Mouse (Mus musculus) cerebellum, adult 2 months (tissue): Measurements from ENCODE around the gene Dnah11. TPM values are rescaled to one million over a fixed set of nuclear protein-coding genes. Genes with fewer than 3 reads are reported as not detected.
"Not testable (repeated sequence)": the region's sequence is repeated elsewhere in the genome, so short reads cannot be mapped to it uniquely, and the experiment has no call there.

ENCODE experiments used
- DNase-seq, 2 experiments: peaks; one replicate each; pipeline ENCODE4 v3.0.0; 2021
- H3K27ac ChIP-seq: fragments of 200-500 bp; 2 replicates; pipeline ENCODE4 v1.5.1; 2012; ENCODE audit warnings: low read length, control low read depth, inconsistent platforms; ENCODE audit not compliant: insufficient read depth
- H3K27me3 ChIP-seq: fragments of 200-500 bp; 2 replicates; pipeline ENCODE4 v1.6.1; 2012; ENCODE audit warnings: inconsistent platforms, mild to moderate bottlenecking, low read length, moderate library complexity; ENCODE audit not compliant: control insufficient read depth, insufficient read depth
- H3K4me1 ChIP-seq: fragments of 200-500 bp; 2 replicates; pipeline ENCODE4 v1.6.1; 2011; ENCODE audit warnings: low read length; ENCODE audit not compliant: control insufficient read depth, insufficient read depth
- H3K4me3 ChIP-seq: fragments of 200-500 bp; replicated peaks from 2 replicates; pipeline ENCODE3; 2011; ENCODE audit warnings: mild to moderate bottlenecking, low read depth, low read length, control low read depth; ENCODE audit not compliant: insufficient read depth
- CTCF ChIP-seq: fragments of 200-500 bp; IDR thresholded peaks from 2 replicates; pipeline ENCODE4 v1.5.1; 2011; ENCODE audit warnings: low read depth, mild to moderate bottlenecking, control low read depth, low read length, moderate library complexity, borderline replicate concordance; ENCODE audit not compliant: insufficient read depth
- POLR2A ChIP-seq: fragments of 200-500 bp; IDR thresholded peaks from 2 replicates; pipeline ENCODE4 v1.6.1; 2011; ENCODE audit warnings: low read length, control low read depth, borderline replicate concordance; ENCODE audit not compliant: insufficient read depth
- WGBS: fragments of 180-500 bp; shearing (Covaris S2); methylation state at CpG from one replicate; pipeline ENCODE4 v1.1.7; 2018; 5-methylcytosine and 5-hydroxymethylcytosine counted together
- polyA plus RNA-seq: library from polyadenylated mRNA; depleted of rRNA; stranded (reverse); fragments of >200 nt; gene quantifications from 2 replicates; pipeline ENCODE4 v1.2.3, GENCODE M21; 2012

Gene Dnah11
- polyA plus RNA-seq, 1 experiment = 7.5 TPM

DNA sequence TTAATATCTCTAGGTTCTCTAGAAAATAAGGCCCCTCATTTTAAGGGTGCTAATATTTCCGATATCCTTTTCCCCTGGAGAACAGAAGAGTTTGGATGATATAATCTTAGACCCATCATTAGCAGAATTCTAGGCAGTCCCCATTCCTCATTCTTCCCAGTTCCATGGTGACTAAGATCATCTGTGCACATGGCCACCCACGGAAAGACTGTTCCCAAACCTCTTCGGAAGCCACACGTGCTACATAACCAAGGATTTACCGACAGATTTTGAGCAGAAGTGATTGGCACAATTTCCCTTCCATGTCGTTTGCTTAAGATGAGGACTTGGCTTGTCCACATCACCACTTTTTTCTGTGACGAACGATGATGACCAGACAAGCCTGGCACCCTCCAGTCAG is 295.2 kb downstream of the Dnah11 start:
- H3K4me3 ChIP-seq = no peak overlapping the region
- no peaks in the 10 kb centered on the region for H3K4me1 ChIP-seq
- no peak for DNase-seq
- no peak for TF ChIP-seq POLR2A
- no peak for TF ChIP-seq CTCF
- 60% methylated on average over 8 of the region's 8 CpGs for WGBS
- no peaks in the 10 kb centered on the region for H3K27me3 ChIP-seq
- no peak overlapping the region for H3K27ac ChIP-seq

DNA sequence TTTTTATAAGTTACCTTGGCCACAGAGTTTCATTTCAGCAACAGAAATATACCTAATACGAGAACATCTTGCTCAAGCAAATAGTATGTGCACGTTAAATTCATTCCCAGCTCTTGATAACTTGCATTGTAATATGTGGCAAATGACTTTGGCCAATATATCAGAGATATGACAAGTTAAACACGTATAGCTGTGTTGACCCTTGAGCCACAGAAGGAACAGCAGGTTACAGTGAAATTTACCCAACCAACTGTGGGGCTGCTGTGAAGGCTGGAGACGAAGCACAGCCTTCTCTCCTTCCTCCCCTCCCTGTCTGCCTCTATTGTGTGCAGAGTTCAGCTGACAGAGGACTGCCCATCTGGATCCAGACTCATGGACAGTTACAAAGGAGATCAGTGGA is 297.5 kb downstream of the Dnah11 start:
- not testable (repeated sequence) for DNase-seq, H3K27ac ChIP-seq, H3K27me3 ChIP-seq, H3K4me1 ChIP-seq, H3K4me3 ChIP-seq
- 51% methylated on average over 2 of the region's 4 CpGs for WGBS

DNA sequence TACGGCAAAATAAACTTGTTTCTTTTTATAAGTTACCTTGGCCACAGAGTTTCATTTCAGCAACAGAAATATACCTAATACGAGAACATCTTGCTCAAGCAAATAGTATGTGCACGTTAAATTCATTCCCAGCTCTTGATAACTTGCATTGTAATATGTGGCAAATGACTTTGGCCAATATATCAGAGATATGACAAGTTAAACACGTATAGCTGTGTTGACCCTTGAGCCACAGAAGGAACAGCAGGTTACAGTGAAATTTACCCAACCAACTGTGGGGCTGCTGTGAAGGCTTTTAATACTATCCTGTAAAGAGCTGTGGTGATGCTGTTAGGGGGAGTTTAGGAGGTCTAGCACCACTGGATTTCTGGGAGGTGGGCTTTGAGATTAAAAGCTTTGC is 298.0 kb downstream of the Dnah11 start:
- WGBS = 100% methylated on average over 1 of the region's 4 CpGs
- DNase-seq, H3K4me3 ChIP-seq, H3K4me1 ChIP-seq, H3K27ac ChIP-seq, H3K27me3 ChIP-seq: not testable (repeated sequence)

DNA sequence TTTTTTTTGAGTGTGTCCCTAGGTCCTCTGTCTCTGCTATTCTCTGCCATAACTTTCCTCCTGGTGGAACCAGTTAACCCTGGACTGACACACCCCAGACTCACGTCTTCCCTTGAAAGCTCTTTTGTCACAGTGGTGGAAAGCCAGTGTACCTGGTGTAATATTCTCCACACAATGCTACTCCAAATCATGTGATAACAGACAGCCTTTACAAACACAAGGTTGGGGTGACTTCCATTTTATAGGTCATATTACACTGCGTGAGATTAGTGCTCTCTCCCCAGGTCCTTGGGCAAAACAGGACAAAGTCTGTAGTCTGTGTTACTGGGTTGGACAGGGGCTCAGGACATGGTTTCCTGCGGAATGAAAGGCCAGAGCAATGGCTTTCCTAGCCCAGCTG is 311.4 kb downstream of the Dnah11 start:
- Histone ChIP-seq H3K27me3 (no peaks in the 10 kb centered on the region), H3K4me3 (no peak overlapping the region), H3K27ac (no peak overlapping the region), H3K4me1 (no peaks in the 10 kb centered on the region)
- DNase-seq = no peak
- TF ChIP-seq CTCF (no peak), POLR2A (no peak)
- whole genome bisulfite sequencing = 90% methylated on average over 3 of the region's 3 CpGs

DNA sequence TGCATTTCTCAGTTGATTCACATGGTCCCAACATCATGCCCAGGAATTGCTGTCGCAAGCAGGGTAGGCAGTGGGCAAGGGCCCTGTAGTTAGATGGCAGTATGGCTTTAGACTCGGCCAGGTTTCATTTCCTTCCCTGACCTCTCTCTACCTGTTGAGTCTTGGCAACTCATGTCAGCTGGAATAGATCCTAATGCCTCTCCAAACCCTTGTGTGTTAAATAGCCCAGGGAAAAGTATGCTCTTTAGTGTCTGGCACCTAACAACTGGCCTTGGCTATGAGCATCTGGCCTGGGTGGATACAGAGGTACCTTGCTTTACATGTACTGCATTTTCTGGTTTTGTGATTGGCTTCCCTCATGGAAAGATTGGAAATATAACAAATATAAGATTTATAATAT is 314.2 kb downstream of the Dnah11 start:
- TF ChIP-seq POLR2A = no peak
- no peak for TF ChIP-seq CTCF

DNA sequence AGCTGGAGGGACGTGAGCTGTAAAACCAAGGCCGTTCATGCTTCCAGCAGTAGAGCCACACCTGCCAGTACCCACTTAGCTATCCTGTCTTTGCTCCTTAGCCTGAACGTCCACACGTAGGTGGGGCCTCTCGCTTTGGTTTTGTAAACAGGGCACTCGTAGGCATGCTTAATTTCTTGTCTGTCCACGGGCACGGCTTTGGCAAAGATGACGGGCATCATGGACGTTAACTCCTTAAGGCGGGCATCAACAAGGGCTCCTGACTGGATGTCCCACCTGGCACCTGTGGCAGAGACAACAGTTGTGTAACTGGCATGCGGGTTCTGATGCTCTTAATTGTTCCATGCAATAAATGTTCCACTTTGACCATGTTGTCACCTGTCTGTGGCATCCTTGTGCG is 320.5 kb downstream of the Dnah11 start:
- WGBS = 90% methylated on average over 13 of the region's 13 CpGs
- no peaks in the 10 kb centered on the region for H3K27me3 ChIP-seq
- H3K4me1 ChIP-seq = no peaks in the 10 kb centered on the region
- no peak overlapping the region for H3K4me3 ChIP-seq
- DNase-seq = no peak
- no peak overlapping the region for H3K27ac ChIP-seq
- TF ChIP-seq CTCF (no peak), POLR2A (no peak)

More for the DNA sequence above, 314.2 kb downstream of the Dnah11 start:
- WGBS = 67% methylated on average over 2 of the region's 2 CpGs
- Histone ChIP-seq H3K4me3 (no peak overlapping the region), H3K27me3 (no peaks in the 10 kb centered on the region), H3K27ac (no peak overlapping the region), H3K4me1 (no peaks in the 10 kb centered on the region)
- DNase-seq = no peak

DNA sequence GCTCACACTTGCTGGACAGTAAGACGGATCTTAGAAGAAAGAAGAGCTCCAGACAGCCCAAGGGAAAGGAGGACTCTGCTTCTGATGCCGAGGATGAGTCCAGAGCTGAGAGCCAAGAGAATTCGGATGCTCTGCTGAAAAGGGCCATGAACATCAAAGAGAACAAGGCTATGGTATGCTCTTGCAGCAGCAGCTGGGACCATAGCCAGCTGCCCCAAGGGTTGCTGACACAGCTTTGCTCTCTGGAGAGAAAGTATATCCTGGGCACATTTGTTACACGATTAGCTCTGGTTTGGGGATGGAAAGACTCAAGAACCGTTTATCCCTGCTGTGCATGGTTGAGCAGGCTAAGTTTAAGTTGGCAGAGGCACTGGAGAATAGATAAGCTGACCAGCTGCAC is 326.6 kb downstream of the Dnah11 start:
- Histone ChIP-seq H3K27me3 (no peaks in the 10 kb centered on the region), H3K27ac (no peak overlapping the region), H3K4me1 (no peaks in the 10 kb centered on the region), H3K4me3 (no peak overlapping the region)
- TF ChIP-seq CTCF (no peak), POLR2A (no peak)
- DNase-seq = no peak
- WGBS = 14% methylated on average over 5 of the region's 5 CpGs

DNA sequence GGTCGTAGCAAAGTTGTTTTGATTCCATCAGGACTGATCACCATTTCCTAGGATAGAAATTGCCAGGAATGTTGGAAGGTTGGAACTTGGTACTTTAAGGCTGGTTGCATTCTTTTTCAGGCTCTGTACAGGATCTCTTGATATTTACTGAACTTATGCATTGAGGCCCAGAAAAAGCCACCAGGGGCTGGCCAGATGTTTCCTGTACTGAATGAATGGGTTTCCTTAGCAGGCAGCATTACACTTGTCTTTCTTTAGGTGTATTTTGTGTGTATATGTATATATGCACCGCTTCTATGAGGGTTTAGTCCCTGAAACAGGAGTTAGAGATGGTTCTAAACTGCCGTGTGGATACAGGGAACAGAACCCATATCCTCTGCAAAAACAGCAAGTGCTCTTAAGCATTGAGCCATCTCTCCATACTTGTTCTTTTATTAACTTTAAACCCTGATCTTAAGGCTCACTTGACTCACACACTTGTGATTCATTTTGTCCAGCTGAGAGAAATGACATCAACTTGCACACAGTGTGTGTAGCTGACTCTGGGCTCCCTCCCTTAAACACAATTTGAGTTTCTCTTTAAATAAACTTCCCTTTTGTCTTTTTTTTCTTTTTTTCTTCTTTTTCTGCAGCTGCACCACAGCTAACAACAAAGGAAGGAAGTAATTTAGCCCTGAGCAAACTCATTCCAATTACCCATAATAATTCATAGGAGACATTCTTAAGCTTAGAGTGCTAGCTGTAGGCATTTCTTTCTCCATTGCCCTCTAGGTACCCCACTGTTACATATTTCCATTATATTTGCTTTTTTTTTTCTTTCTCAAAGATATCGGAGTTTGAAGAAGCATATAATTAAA is 330.9 kb downstream of the Dnah11 start:
- Histone ChIP-seq H3K27ac (no peak overlapping the region), H3K4me3 (no peak overlapping the region), H3K27me3 (no peaks in the 10 kb centered on the region), H3K4me1 (no peaks in the 10 kb centered on the region)
- 94% methylated on average over 4 of the region's 4 CpGs for WGBS
- TF ChIP-seq CTCF = no peak
- TF ChIP-seq POLR2A = no peak
- DNase-seq = no peak

DNA sequence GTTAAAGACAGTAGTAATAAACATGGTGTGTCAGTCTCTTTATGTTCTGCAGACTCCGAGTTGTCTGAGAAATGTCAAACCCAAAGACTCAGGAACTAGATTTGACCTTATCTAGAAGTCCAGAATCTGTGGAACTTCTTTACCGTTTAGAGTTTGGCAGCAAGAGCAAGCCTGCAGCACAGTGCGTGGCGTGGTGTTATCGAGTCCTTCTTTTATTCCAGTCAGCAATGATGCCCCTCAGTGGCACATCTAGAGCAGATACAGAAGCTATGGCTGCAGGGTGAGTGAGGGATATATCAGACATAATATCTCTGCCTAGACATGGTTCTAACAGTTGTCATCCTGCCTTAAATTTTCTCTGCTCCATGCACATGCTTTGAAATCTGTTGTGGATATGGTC is 336.2 kb downstream of the Dnah11 start:
- Histone ChIP-seq H3K4me1 (no peaks in the 10 kb centered on the region), H3K27ac (no peak overlapping the region)
- 91% methylated on average over 5 of the region's 5 CpGs for WGBS

More for the DNA sequence above, 336.2 kb downstream of the Dnah11 start:
- Histone ChIP-seq H3K27me3 (no peaks in the 10 kb centered on the region), H3K4me3 (no peak overlapping the region)
- TF ChIP-seq CTCF = no peak
- TF ChIP-seq POLR2A = no peak
- no peak for DNase-seq
